Mouse (Mus musculus): ENCODE results near the gene Tfg. TPM values are rescaled to one million over a fixed set of nuclear protein-coding genes. Genes with fewer than 3 reads are reported as not detected.

Tfg gene
- polyA plus RNA-seq (2014; fragmentation: Illumina TruSeq; extraction: RNeasy Lipid Tissue Mini Kit (QIAGEN cat#74804); ENCODE audit: insufficient read depth, low read depth, low replicate concordance): 32.7 TPM

GRCm38 (mm10) chr16:56717224-56718200, at the start of gene Tfg:
Tfg (minus strand) TSS chr16:56717450.

Other genes starting within 250 kb of the Tfg start
- 13.3 TPM for gene Abi3bp, start 239.6 kb downstream of the Tfg start, polyA plus RNA-seq (2014; fragmentation: Illumina TruSeq; extraction: RNeasy Lipid Tissue Mini Kit (QIAGEN cat#74804); ENCODE audit: insufficient read depth, low read depth, low replicate concordance)
- not detected for gene Adgrg7, start 78.4 kb upstream of the Tfg start, polyA plus RNA-seq (2014; fragmentation: Illumina TruSeq; extraction: RNeasy Lipid Tissue Mini Kit (QIAGEN cat#74804); ENCODE audit: insufficient read depth, low read depth, low replicate concordance)
- gene Tmem45a, start 168.7 kb upstream of the Tfg start, polyA plus RNA-seq (2014; fragmentation: Illumina TruSeq; extraction: RNeasy Lipid Tissue Mini Kit (QIAGEN cat#74804); ENCODE audit: insufficient read depth, low read depth, low replicate concordance): 10.2 TPM
- not detected for gene Lnp1, start 210.6 kb upstream of the Tfg start, polyA plus RNA-seq (2014; fragmentation: Illumina TruSeq; extraction: RNeasy Lipid Tissue Mini Kit (QIAGEN cat#74804); ENCODE audit: insufficient read depth, low read depth, low replicate concordance)